Mouse (Mus musculus) liver, embryonic 14.5 days (tissue): ENCODE results near the gene Man1a2.

ENCODE experiments used
- CTCF ChIP-seq: IDR thresholded peaks from 2 replicates; pipeline ENCODE4 v1.5.1; 2016; ENCODE audit warnings: antibody characterized with exemption, low read depth, control low read depth
- EP300 ChIP-seq: IDR thresholded peaks from 2 replicates; pipeline ENCODE4 v1.6.1; 2016; ENCODE audit warnings: antibody characterized with exemption, low read depth

- TF ChIP-seq CTCF (no peak), EP300 (no peak)
Measured at GRCm38 (mm10) chr3:100680226-100680625, 5.1 kb downstream of the Man1a2 start.
